Mouse (Mus musculus) myocyte (in vitro differentiated cells): ENCODE measurements at regions not wholly inside any gene's neighbourhood (a gene's known extent, or its start where the extent isn't known, plus 50 kb on each side); places are given as distances from the start of the nearest gene placed in this dataset.

Experiments used
- H3K27me3 ChIP-seq: one replicate; pipeline ENCODE4 v1.6.1; 2011; ENCODE audit not compliant: control insufficient read depth, insufficient read depth, insufficient read length
- H3K36me3 ChIP-seq: one replicate; pipeline ENCODE4 v1.6.1; 2011; ENCODE audit not compliant: control insufficient read depth, insufficient read depth
- H3K4me2 ChIP-seq: one replicate; pipeline ENCODE4 v1.6.1; 2011; ENCODE audit warnings: low read depth, control low read depth
- H3K4me3 ChIP-seq: one replicate; pipeline ENCODE4 v1.5.1; 2011; ENCODE audit warnings: mild to moderate bottlenecking, control low read depth, moderate library complexity
- H3K79me2 ChIP-seq: one replicate; pipeline ENCODE4 v1.6.1; 2011; ENCODE audit not compliant: control insufficient read depth, insufficient read depth
- H3ac ChIP-seq: one replicate; pipeline ENCODE4 v1.6.1; 2011; ENCODE audit not compliant: control insufficient read depth, insufficient read length
- CEBPB ChIP-seq: IDR thresholded peaks from 2 replicates; pipeline ENCODE4 v1.6.1; 2011; ENCODE audit warnings: mild to moderate bottlenecking, moderate library complexity; ENCODE audit not compliant: poor library complexity, insufficient read depth, severe bottlenecking
- E2F4 ChIP-seq: IDR thresholded peaks from one replicate; pipeline ENCODE4 v1.6.1; 2011; ENCODE audit warnings: mild to moderate bottlenecking, control low read depth, moderate library complexity; ENCODE audit not compliant: insufficient read depth
- MAX ChIP-seq: IDR thresholded peaks from one replicate; pipeline ENCODE4 v1.6.1; 2011; ENCODE audit warnings: low read depth, mild to moderate bottlenecking, control low read depth
- MYOD1 ChIP-seq, 3 experiments: IDR thresholded peaks; one replicate each; pipeline ENCODE4 v1.6.1; 2011; ENCODE audit warnings: control low read depth in 2 of 3, low read depth in 2 of 3, mild to moderate bottlenecking in 2 of 3, moderate library complexity in 1 of 3; ENCODE audit not compliant: insufficient read length in 2 of 3, control insufficient read depth in 1 of 3
- MYOG ChIP-seq, 3 experiments: IDR thresholded peaks; one replicate each; pipeline ENCODE4 v1.6.1; 2011; ENCODE audit warnings: control low read depth in 2 of 3, low read depth in 2 of 3, mild to moderate bottlenecking in 2 of 3; ENCODE audit not compliant: insufficient read length in 2 of 3, control insufficient read depth in 1 of 3, insufficient read depth in 1 of 3
- POLR2A ChIP-seq: IDR thresholded peaks from one replicate; pipeline ENCODE4 v1.6.1; 2011; ENCODE audit warnings: low read depth, mild to moderate bottlenecking, control low read depth, moderate library complexity; ENCODE audit not compliant: insufficient read length
- POLR2AphosphoS2 ChIP-seq: IDR thresholded peaks from one replicate; pipeline ENCODE4 v1.6.1; 2011; ENCODE audit warnings: low read depth, control low read depth; ENCODE audit not compliant: insufficient read length
- REST ChIP-seq: IDR thresholded peaks from one replicate; pipeline ENCODE4 v1.6.1; 2011; ENCODE audit warnings: mild to moderate bottlenecking, control low read depth, moderate library complexity; ENCODE audit not compliant: insufficient read depth, insufficient read length
- SRF ChIP-seq: IDR thresholded peaks from one replicate; pipeline ENCODE4 v1.6.1; 2011; ENCODE audit warnings: low read depth; ENCODE audit not compliant: control insufficient read depth, insufficient read length
- TCF12 ChIP-seq: IDR thresholded peaks from one replicate; pipeline ENCODE4 v1.6.1; 2011; ENCODE audit warnings: mild to moderate bottlenecking, control low read depth; ENCODE audit not compliant: poor library complexity, insufficient read depth, severe bottlenecking
- TCF3 ChIP-seq: IDR thresholded peaks from one replicate; pipeline ENCODE4 v1.6.1; 2011; ENCODE audit warnings: low read depth, control low read depth; ENCODE audit not compliant: insufficient read length
- USF1 ChIP-seq: IDR thresholded peaks from one replicate; pipeline ENCODE4 v1.6.1; 2011; ENCODE audit warnings: low read depth, mild to moderate bottlenecking, control low read depth, moderate library complexity

GRCm38 (mm10) chr7:68975956-68976355 lies 226.9 kb upstream of the Arrdc4 start:
- no peak overlapping the region for H3K4me3 ChIP-seq
- H3K4me2 ChIP-seq, result peak overlapping the region; percentile 38
- no peaks in the 10 kb centered on the region for H3K36me3 ChIP-seq
- no peaks in the 10 kb centered on the region for H3K79me2 ChIP-seq
- TF ChIP-seq CEBPB (no peak), MYOD1 (IDR thresholded peaks at IDR 0.05; ENCODE audit: control insufficient read depth in 1 of 3, insufficient read length in 2 of 3, low read depth in 2 of 3) (no peak), MYOG (IDR thresholded peaks at IDR 0.05; ENCODE audit: control insufficient read depth in 1 of 3, insufficient read depth in 1 of 3, insufficient read length in 2 of 3, low read depth in 2 of 3) (no peak), POLR2A (no peak), TCF3 (no peak), E2F4 (no peak), USF1 (no peak), TCF12 (no peak), MAX (no peak), REST (no peak), POLR2AphosphoS2 (no peak), SRF (no peak)
- no peaks in the 10 kb centered on the region for H3K27me3 ChIP-seq
- no peak overlapping the region for H3ac ChIP-seq

DNA sequence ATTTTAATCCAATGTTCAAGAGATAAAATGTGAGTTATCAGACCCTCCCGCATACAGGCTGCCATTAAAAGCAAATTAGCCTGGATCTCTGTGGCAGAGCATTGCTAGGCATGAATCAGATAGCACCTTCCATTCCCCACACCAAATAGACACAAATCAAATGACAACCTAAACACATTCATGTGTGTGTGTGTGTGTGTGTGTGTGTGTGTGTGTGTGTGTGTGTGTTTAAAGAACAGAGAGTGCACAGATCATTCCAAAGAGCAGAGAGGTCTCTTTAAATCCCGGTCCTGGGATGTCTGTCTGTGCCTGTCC lies 226.5 kb upstream of the Arrdc4 start:
- H3ac ChIP-seq, result no peak overlapping the region
- H3K79me2 ChIP-seq, result no peaks in the 10 kb centered on the region
- TF ChIP-seq E2F4 (no peak), POLR2AphosphoS2 (no peak), MAX (no peak), MYOD1 (IDR thresholded peaks at IDR 0.05; ENCODE audit: control insufficient read depth in 1 of 3, insufficient read length in 2 of 3, low read depth in 2 of 3) (no peak), MYOG (IDR thresholded peaks at IDR 0.05; ENCODE audit: control insufficient read depth in 1 of 3, insufficient read depth in 1 of 3, insufficient read length in 2 of 3, low read depth in 2 of 3) (no peak), USF1 (no peak), SRF (no peak)
- H3K27me3 ChIP-seq, result no peaks in the 10 kb centered on the region
- H3K36me3 ChIP-seq, result no peaks in the 10 kb centered on the region
- H3K4me2 ChIP-seq, result peak overlapping the region; percentile 38
- no peak overlapping the region for H3K4me3 ChIP-seq

- no peaks in the 10 kb centered on the region for H3K27me3 ChIP-seq
- H3K36me3 ChIP-seq, result no peaks in the 10 kb centered on the region
- no peak overlapping the region for H3K4me3 ChIP-seq
- H3ac ChIP-seq, result no peak overlapping the region
- H3K4me2 ChIP-seq, result no peak overlapping the region
- TF ChIP-seq MYOD1 (IDR thresholded peaks at IDR 0.05; ENCODE audit: control insufficient read depth in 1 of 3, insufficient read length in 2 of 3, low read depth in 2 of 3) (no peak), CEBPB (no peak), MYOG (IDR thresholded peaks at IDR 0.05; ENCODE audit: control insufficient read depth in 1 of 3, insufficient read depth in 1 of 3, insufficient read length in 2 of 3, low read depth in 2 of 3) (no peak), MAX (no peak), TCF12 (no peak), SRF (no peak), REST (no peak), E2F4 (no peak), TCF3 (no peak), POLR2AphosphoS2 (no peak), POLR2A (no peak), USF1 (no peak)
- H3K79me2 ChIP-seq, result no peaks in the 10 kb centered on the region
These were observed 225.9 kb upstream of the Arrdc4 start for GRCm38 (mm10) chr7:68974761-68975579.

DNA sequence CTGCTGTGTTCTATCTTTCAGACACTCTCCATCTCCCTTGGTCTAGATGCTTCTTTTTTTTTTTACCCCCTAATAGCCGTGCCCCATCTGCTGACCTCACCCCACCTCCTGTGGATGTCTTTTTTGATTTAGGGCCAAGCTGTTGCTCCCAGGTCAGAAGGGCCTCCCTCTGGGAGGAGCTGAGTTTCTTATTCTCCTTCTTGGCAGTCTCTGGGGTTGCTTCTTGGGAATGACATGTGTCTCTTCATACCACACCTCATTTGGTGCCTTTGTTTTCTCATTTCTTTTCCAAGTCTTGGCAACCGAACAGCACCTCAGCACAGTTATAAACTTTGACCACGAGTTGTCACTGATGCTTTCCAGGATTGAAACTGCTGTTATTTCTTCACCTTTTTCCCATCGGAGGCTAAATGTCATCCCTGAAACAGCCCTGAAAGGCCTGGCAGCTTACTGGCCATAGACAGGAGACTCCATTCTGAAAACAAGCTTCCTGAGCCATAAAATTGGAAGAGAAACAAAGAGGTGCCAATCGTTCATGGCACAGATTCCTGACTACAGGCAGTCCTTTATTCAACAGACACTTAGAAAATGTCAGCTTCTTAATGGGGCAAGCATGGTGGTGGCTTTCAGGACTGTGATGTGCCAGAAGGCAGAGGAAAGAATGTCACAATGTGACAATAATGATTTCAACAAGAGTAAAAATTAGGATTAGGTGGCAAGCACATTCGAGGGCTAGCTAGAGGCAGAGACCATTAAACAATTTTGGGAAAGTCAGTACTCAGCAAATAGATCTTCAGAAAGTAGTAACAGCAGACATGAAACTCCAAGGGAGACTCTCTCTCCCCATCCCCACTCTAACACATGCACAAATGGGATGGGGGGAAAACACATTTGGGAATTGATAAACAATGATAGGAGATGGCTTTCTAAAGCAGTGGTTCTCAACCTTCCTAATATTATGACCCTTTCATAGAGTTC lies 197.1 kb upstream of the Arrdc4 start:
- Histone ChIP-seq H3K36me3 (no peaks in the 10 kb centered on the region), H3ac (no peak overlapping the region), H3K4me2 (no peak overlapping the region), H3K27me3 (no peaks in the 10 kb centered on the region), H3K79me2 (no peaks in the 10 kb centered on the region), H3K4me3 (no peak overlapping the region)
- TF ChIP-seq REST (no peak), POLR2A (no peak), E2F4 (no peak), USF1 (no peak), MYOG (IDR thresholded peaks at IDR 0.05; ENCODE audit: control insufficient read depth in 1 of 3, insufficient read depth in 1 of 3, insufficient read length in 2 of 3, low read depth in 2 of 3) (no peak), TCF3 (no peak), MYOD1 (IDR thresholded peaks at IDR 0.05; ENCODE audit: control insufficient read depth in 1 of 3, insufficient read length in 2 of 3, low read depth in 2 of 3) (no peak), MAX (no peak), SRF (no peak), POLR2AphosphoS2 (no peak), CEBPB (no peak), TCF12 (no peak)
